Mouse (Mus musculus) megakaryocyte, embryonic 14.5 days (primary cell): ENCODE results near the gene Ankrd33. TPM values are rescaled to one million over a fixed set of nuclear protein-coding genes. Genes with fewer than 3 reads are reported as not detected.

Experiments
- H3K27me3 ChIP-seq: replicated peaks from 2 replicates; pipeline ENCODE3; 2012; ENCODE audit warnings: inconsistent platforms
- H3K36me3 ChIP-seq: replicated peaks from 2 replicates; pipeline ENCODE3; 2012; ENCODE audit warnings: low read length, inconsistent platforms, mixed read lengths
- H3K4me1 ChIP-seq: 2 replicates; pipeline ENCODE4 v1.6.1; 2012; ENCODE audit warnings: inconsistent platforms
- H3K4me3 ChIP-seq: replicated peaks from 2 replicates; pipeline ENCODE3; 2012; ENCODE audit warnings: moderate library complexity, mild to moderate bottlenecking, inconsistent platforms
- H3K9me3 ChIP-seq: 2 replicates; pipeline ENCODE4 v1.6.1; 2012; ENCODE audit warnings: inconsistent platforms
- FLI1 ChIP-seq: IDR thresholded peaks from 2 replicates; pipeline ENCODE4 v1.6.1; 2012; ENCODE audit warnings: low read length, inconsistent platforms, mixed read lengths
- GATA1 ChIP-seq: IDR thresholded peaks from 3 replicates; pipeline ENCODE4 v1.6.1; 2012; ENCODE audit warnings: mixed read lengths, low read length, inconsistent platforms, borderline replicate concordance
- polyA plus RNA-seq: library from polyadenylated mRNA; stranded (reverse); fragments of >175 nt; gene quantifications from 2 replicates; pipeline ENCODE4 v1.2.3, GENCODE M21; 2012; ENCODE audit warnings: low replicate concordance; ENCODE audit not compliant: insufficient read depth

Ankrd33 gene
- polyA plus RNA-seq, 1 experiment, result not detected

- Histone ChIP-seq H3K36me3 (peaks cover 6% of the 10 kb centered on the region), H3K4me1 (peaks cover 84% of the 10 kb centered on the region), H3K4me3 (no peak overlapping the region), H3K27me3 (peaks cover 90% of the 10 kb centered on the region), H3K9me3 (no peaks in the 10 kb centered on the region)
- no peak for TF ChIP-seq FLI1
Measured at GRCm38 (mm10) chr15:101132041-101132440, 16.5 kb downstream of the Ankrd33 start.

- H3K4me3 ChIP-seq, result no peak overlapping the region
- H3K4me1 ChIP-seq, result peaks cover 81% of the 10 kb centered on the region
- peaks cover 10% of the 10 kb centered on the region for H3K36me3 ChIP-seq
- no peaks in the 10 kb centered on the region for H3K9me3 ChIP-seq
- peaks cover 88% of the 10 kb centered on the region for H3K27me3 ChIP-seq
- no peak for TF ChIP-seq FLI1
Measured at GRCm38 (mm10) chr15:101132761-101133160, 17.2 kb downstream of the Ankrd33 start.

GRCm38 (mm10) chr15:101133993-101134704, 18.6 kb downstream of the Ankrd33 start:
- peaks cover 10% of the 10 kb centered on the region for H3K36me3 ChIP-seq
- peaks cover 74% of the 10 kb centered on the region for H3K27me3 ChIP-seq
- H3K9me3 ChIP-seq, result no peaks in the 10 kb centered on the region
- no peak for TF ChIP-seq FLI1
- TF ChIP-seq GATA1, result no peak
- H3K4me3 ChIP-seq, result peak overlapping the region; percentile 78
- H3K4me1 ChIP-seq, result peaks cover 73% of the 10 kb centered on the region

GRCm38 (mm10) chr15:101135405-101135804, 19.9 kb downstream of the Ankrd33 start:
- Histone ChIP-seq H3K36me3 (peaks cover 12% of the 10 kb centered on the region), H3K4me3 (peak overlapping the region; percentile 9), H3K27me3 (peaks cover 63% of the 10 kb centered on the region), H3K4me1 (peaks cover 76% of the 10 kb centered on the region), H3K9me3 (no peaks in the 10 kb centered on the region)
- TF ChIP-seq FLI1 (no peak), GATA1 (no peak)

DNA sequence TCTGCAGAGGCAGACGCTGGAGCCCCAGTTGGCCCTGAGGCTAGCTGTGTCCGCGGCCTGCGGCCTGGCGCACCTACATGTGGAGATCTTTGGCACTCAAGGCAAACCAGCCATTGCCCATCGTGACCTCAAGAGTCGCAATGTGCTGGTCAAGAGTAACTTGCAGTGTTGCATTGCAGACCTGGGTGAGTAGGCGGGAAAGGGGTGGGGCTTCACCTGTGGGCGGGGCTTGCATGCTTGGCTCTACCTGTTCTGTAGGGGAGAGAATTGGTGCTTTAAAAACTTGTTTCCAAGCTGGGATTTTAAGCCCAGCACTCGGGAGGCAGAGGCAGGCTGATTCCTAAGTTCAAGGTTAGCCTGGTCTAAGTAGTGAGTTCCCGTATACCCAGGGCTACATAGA, 21.9 kb downstream of the Ankrd33 start:
- Histone ChIP-seq H3K27me3 (peaks cover 44% of the 10 kb centered on the region), H3K36me3 (peaks cover 12% of the 10 kb centered on the region), H3K4me3 (no peak overlapping the region), H3K9me3 (no peaks in the 10 kb centered on the region), H3K4me1 (peaks cover 78% of the 10 kb centered on the region)
- no peak for TF ChIP-seq GATA1
- TF ChIP-seq FLI1, result no peak

GRCm38 (mm10) chr15:101138675-101139074, 23.1 kb downstream of the Ankrd33 start:
- no peak for TF ChIP-seq GATA1
- no peak for TF ChIP-seq FLI1
- Histone ChIP-seq H3K9me3 (no peaks in the 10 kb centered on the region), H3K36me3 (peaks cover 21% of the 10 kb centered on the region), H3K27me3 (peaks cover 33% of the 10 kb centered on the region), H3K4me3 (no peak overlapping the region), H3K4me1 (peaks cover 78% of the 10 kb centered on the region)

GRCm38 (mm10) chr15:101139885-101140284, 24.3 kb downstream of the Ankrd33 start:
- H3K4me3 ChIP-seq, result no peak overlapping the region
- peaks cover 23% of the 10 kb centered on the region for H3K27me3 ChIP-seq
- H3K36me3 ChIP-seq, result peaks cover 26% of the 10 kb centered on the region
- no peaks in the 10 kb centered on the region for H3K9me3 ChIP-seq
- TF ChIP-seq GATA1, result no peak
- no peak for TF ChIP-seq FLI1
- peaks cover 78% of the 10 kb centered on the region for H3K4me1 ChIP-seq

DNA sequence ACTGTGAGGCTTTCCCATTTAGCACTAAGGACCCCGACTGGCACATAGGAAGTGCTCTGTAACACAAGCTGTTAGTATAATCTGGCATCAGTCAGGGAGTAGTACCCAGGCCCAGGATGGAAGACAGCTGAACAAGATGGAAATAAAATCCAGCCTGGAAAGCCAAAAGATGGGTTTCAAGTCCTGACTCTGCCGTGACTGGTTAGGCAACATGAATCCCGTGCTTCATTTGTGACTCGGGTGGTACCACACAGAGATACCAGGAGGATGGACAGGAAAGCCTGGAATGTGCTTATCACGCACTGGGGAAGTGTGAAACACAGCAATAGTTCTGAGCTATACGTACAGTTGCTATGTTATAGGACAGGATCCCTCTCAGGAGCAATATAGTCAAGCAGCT, 25.0 kb downstream of the Ankrd33 start:
- Histone ChIP-seq H3K36me3 (peaks cover 26% of the 10 kb centered on the region), H3K4me1 (peaks cover 78% of the 10 kb centered on the region), H3K9me3 (no peaks in the 10 kb centered on the region), H3K27me3 (peaks cover 16% of the 10 kb centered on the region), H3K4me3 (peak overlapping the region; percentile 89)
- no peak for TF ChIP-seq GATA1
- TF ChIP-seq FLI1, result no peak

DNA sequence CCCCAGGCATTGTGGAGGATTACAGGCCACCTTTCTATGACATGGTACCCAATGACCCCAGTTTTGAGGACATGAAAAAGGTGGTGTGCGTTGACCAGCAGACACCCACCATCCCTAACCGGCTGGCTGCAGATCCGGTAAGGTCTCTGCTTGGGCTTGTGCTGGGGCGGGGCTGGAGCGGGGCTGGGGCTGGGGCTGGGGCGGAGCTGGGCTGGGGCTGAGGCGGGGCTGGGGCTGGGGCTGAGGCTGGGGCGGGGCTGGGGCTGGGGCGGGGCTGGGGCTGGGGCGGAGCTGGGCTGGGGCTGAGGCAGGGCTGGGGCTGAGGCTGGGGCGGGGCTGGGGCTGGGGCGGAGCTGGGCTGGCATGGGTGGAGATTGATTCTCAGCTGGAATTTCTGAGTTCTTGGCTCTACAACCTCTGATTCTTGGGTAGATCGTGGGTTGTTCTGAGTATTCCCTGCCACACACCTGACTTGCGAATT, 25.5 kb downstream of the Ankrd33 start:
- Histone ChIP-seq H3K4me1 (peaks cover 78% of the 10 kb centered on the region), H3K36me3 (peaks cover 23% of the 10 kb centered on the region), H3K27me3 (peaks cover 11% of the 10 kb centered on the region), H3K4me3 (peak overlapping the region; percentile 89), H3K9me3 (no peaks in the 10 kb centered on the region)
- TF ChIP-seq GATA1 (no peak), FLI1 (no peak)

- Histone ChIP-seq H3K36me3 (peaks cover 16% of the 10 kb centered on the region), H3K27me3 (peaks cover 2% of the 10 kb centered on the region), H3K9me3 (no peaks in the 10 kb centered on the region), H3K4me3 (no peak overlapping the region), H3K4me1 (peaks cover 89% of the 10 kb centered on the region)
- TF ChIP-seq GATA1 (no peak), FLI1 (no peak)
Measured at GRCm38 (mm10) chr15:101142672-101143071, 27.1 kb downstream of the Ankrd33 start.
